Mouse (Mus musculus) kidney, embryonic 14.5 days (tissue): ENCODE results near the gene Mitf. TPM values are rescaled to one million over a fixed set of nuclear protein-coding genes. Genes with fewer than 3 reads are reported as not detected.

Experiments used
- ATAC-seq: fragments of 200-750 bp; cut with Nextera tagmentation; 2 replicates; pipeline ENCODE4 v1.8.0; 2017; ENCODE audit warnings: moderate number of reproducible peaks, mild to moderate bottlenecking, moderate TSS enrichment, moderate library complexity; ENCODE audit not compliant: low FRiP score, low TSS enrichment
- H3K27ac ChIP-seq: fragments of 300-500 bp; sonication (generic); 2 replicates; pipeline ENCODE4 v1.5.1; 2014; ENCODE audit warnings: low read depth, mild to moderate bottlenecking, low read length, moderate library complexity, mixed read lengths
- H3K27me3 ChIP-seq: fragments of 300-500 bp; sonication (generic); 2 replicates; pipeline ENCODE4 v1.6.1; 2014; ENCODE audit warnings: mild to moderate bottlenecking, low read length; ENCODE audit not compliant: control insufficient read depth, insufficient read depth
- H3K36me3 ChIP-seq: fragments of 300-500 bp; sonication (generic); 2 replicates; pipeline ENCODE4 v1.6.1; 2014; ENCODE audit warnings: low read length, mixed read lengths; ENCODE audit not compliant: control insufficient read depth, insufficient read depth
- H3K4me1 ChIP-seq: fragments of 300-500 bp; sonication (generic); 2 replicates; pipeline ENCODE4 v1.6.1; 2014; ENCODE audit warnings: low read length, mixed read lengths; ENCODE audit not compliant: control insufficient read depth, insufficient read depth
- H3K4me2 ChIP-seq: fragments of 300-500 bp; sonication (generic); replicated peaks from 2 replicates; pipeline ENCODE4 v1.6.1; 2014; ENCODE audit warnings: low read depth, mild to moderate bottlenecking, low read length
- H3K4me3 ChIP-seq: fragments of 300-500 bp; sonication (generic); 2 replicates; pipeline ENCODE4 v1.5.1; 2014; ENCODE audit warnings: mild to moderate bottlenecking, low read length
- H3K9ac ChIP-seq: fragments of 300-500 bp; sonication (generic); 2 replicates; pipeline ENCODE4 v1.6.1; 2014; ENCODE audit warnings: low read depth, mild to moderate bottlenecking, low read length, moderate library complexity
- H3K9me3 ChIP-seq: fragments of 300-500 bp; sonication (generic); 2 replicates; pipeline ENCODE4 v1.6.1; 2016; ENCODE audit warnings: low read length; ENCODE audit not compliant: control insufficient read depth
- WGBS: fragments of 180-500 bp; shearing (Covaris S2); extraction: QIAGEN DNeasy Blood & Tissue Kit; methylation state at CpG from one replicate; pipeline ENCODE4 v1.1.7; 2014; 5-methylcytosine and 5-hydroxymethylcytosine counted together
- polyA plus RNA-seq: library from polyadenylated mRNA; unstranded; fragments of >200 nt; fragmentation: Nextera tagmentation; extraction: Ambion mirVana; gene quantifications from 2 replicates; pipeline ENCODE4 v1.2.1, GENCODE M21; 2014

Mitf gene
- polyA plus RNA-seq, 1 experiment from 2014 or later: 3.6 TPM

DNA sequence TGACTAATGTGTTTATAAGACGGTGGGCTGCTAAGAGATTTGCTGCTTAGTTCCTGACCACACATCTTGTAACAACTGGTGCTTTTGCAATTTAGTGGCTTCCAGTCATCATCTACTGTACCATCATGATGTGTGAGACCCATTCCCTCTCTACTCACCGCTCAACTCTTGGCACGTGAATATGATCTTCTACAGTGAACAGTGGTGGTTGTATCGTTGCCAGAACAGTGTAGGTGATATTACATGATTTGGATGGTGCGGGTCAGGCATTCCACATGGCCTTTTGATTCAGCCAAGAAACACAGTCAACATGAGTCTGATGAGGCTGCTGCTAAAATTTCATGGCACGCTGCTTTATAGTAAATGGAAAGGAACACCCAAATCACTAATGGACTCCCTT, 114.7 kb downstream of the Mitf start:
- Histone ChIP-seq H3K4me3 (no peak overlapping the region), H3K4me2 (no peak overlapping the region), H3K27ac (no peak overlapping the region), H3K9me3 (no peaks in the 10 kb centered on the region), H3K27me3 (no peaks in the 10 kb centered on the region), H3K4me1 (no peaks in the 10 kb centered on the region), H3K9ac (no peak overlapping the region), H3K36me3 (no peaks in the 10 kb centered on the region)
- WGBS: 92% methylated on average over 6 of the region's 6 CpGs
- no peak for ATAC-seq

DNA sequence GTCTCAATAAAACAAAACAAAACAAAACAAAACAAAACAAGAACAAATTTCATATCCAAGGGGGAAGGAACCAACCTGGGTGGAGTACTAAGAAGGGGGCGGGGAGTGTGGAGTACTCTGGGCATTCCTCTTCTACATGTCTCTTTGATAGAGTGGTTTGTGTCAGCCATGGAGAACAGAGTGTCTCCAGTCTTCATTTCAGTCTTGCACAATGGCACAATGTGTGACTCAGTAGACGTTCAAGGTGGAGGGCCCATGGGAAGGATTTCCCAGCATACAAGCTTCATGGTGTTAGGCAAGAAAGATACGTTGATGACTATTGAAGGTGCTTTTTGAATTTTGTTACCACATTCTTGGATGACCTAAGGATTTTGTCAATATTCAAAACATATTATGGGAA, 117.4 kb downstream of the Mitf start:
- no peak overlapping the region for H3K4me3 ChIP-seq
- no peaks in the 10 kb centered on the region for H3K36me3 ChIP-seq
- H3K9ac ChIP-seq: no peak overlapping the region
- no peaks in the 10 kb centered on the region for H3K27me3 ChIP-seq
- H3K4me1 ChIP-seq: no peaks in the 10 kb centered on the region
- no peak overlapping the region for H3K27ac ChIP-seq
- H3K4me2 ChIP-seq: no peak overlapping the region
- ATAC-seq: no peak
- no peaks in the 10 kb centered on the region for H3K9me3 ChIP-seq
- 97% methylated on average over 3 of the region's 3 CpGs for WGBS

DNA sequence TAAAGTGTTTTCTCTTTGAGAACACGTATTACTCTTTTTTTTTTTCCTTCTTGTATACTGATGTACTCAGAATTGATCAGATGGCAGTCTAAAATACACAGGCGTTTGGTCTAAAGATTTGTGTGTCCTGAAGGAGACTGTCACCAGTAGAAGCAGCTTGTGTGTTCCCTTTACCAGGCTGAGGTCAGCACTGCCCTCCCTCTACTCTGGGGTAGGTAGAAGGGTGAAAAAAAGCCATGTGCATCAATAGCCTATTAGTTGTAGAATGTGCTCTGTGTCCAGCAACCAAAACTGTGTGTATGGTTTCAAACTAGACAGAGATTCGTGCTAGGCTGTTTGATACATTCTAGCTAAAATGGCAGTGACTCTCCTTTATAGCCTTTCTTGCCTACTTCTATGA, 122.2 kb downstream of the Mitf start:
- no peak overlapping the region for H3K27ac ChIP-seq
- WGBS: 82% methylated on average over 3 of the region's 3 CpGs
- no peaks in the 10 kb centered on the region for H3K4me1 ChIP-seq

DNA sequence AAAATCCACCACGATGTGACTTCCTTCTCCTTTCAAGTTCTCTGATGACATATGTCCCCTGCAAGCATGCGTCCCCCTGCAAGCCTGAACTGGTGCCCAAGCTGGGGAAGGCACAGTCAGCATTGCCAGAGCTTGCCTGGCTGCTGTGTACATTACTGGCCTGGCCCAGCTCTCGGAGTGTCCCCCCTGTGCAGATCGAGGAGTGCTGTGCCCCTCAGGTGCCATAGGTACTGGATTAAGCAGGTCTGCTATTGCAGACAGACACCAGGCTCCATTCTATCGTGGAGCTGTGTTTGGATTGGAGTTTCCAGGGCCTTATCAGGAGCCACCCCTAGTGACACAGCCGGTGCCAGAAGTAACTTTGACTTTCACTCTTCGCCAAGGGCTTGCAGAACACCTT, 122.6 kb downstream of the Mitf start:
- Histone ChIP-seq H3K36me3 (no peaks in the 10 kb centered on the region), H3K27me3 (no peaks in the 10 kb centered on the region), H3K4me2 (no peak overlapping the region), H3K9me3 (no peaks in the 10 kb centered on the region), H3K4me3 (no peak overlapping the region), H3K4me1 (no peaks in the 10 kb centered on the region), H3K27ac (no peak overlapping the region), H3K9ac (no peak overlapping the region)
- ATAC-seq: no peak
- 64% methylated on average over 7 of the region's 7 CpGs for WGBS

More for the DNA sequence above, 122.2 kb downstream of the Mitf start:
- H3K4me3 ChIP-seq: no peak overlapping the region
- H3K27me3 ChIP-seq: no peaks in the 10 kb centered on the region
- no peak overlapping the region for H3K9ac ChIP-seq
- H3K9me3 ChIP-seq: no peaks in the 10 kb centered on the region
- no peak overlapping the region for H3K4me2 ChIP-seq
- no peak for ATAC-seq
- H3K36me3 ChIP-seq: no peaks in the 10 kb centered on the region

DNA sequence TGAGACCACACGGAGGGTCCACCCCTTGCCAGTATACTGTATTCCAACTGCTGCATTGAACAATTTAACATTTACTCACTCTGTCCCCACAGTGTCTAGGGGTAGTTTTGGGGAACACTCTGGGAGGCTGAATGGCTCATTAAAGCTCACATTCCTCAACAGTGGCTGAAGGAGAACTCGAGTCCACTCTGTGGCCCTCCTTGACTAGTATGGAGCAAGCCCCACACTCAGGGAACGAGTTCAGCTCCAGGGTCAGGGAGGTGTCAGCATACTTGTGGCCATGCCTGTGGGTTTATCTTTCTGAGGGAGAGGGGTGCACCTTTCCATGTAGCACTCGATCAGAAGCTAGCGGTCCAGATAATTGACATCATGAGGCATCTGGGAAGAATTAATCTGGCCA, 130.3 kb downstream of the Mitf start:
- Histone ChIP-seq H3K9ac (no peak overlapping the region), H3K27me3 (no peaks in the 10 kb centered on the region), H3K4me1 (no peaks in the 10 kb centered on the region), H3K36me3 (no peaks in the 10 kb centered on the region), H3K9me3 (no peaks in the 10 kb centered on the region), H3K27ac (no peak overlapping the region), H3K4me2 (no peak overlapping the region), H3K4me3 (no peak overlapping the region)
- ATAC-seq: no peak
- WGBS: 77% methylated on average over 5 of the region's 5 CpGs

DNA sequence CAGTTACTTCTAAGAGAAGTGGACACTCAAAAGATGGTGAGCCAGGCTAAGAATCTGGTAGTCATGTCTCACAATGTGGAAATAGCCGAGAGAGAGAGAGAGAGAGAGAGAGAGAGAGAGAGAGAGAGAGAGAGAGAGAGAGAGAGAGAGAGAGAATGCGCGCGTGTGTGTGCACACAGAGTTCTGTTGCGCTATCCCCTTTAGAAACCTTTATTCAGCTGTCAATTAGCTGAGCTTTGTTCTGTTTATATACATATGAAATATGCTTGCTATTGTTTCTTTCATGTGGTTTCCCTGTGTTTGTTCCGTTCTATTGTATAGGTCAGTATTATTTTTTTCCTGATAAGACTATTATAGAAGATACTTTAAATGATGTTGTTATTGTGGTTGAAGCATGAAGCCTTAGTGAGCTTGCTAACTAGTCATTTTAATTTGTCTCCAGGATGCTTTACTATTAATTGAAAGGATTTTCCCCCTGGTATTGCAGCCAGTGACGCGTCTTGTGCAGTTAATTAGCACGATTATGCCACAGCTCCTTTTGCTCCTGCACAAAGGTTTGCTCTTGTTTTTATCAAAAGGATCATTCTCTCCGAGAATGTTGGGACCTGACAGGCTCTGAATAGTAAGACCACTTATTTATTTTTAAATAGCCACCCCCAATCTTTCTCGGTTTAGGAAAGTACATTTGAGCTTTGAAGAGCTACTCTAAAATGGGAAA, 131.2 kb downstream of the Mitf start:
- no peaks in the 10 kb centered on the region for H3K27me3 ChIP-seq
- H3K9me3 ChIP-seq: no peaks in the 10 kb centered on the region
- WGBS: 81% methylated on average over 11 of the region's 11 CpGs
- H3K9ac ChIP-seq: no peak overlapping the region
- H3K36me3 ChIP-seq: no peaks in the 10 kb centered on the region
- no peak overlapping the region for H3K4me3 ChIP-seq
- no peak overlapping the region for H3K27ac ChIP-seq
- H3K4me1 ChIP-seq: no peaks in the 10 kb centered on the region
- no peak overlapping the region for H3K4me2 ChIP-seq
- no peak for ATAC-seq

DNA sequence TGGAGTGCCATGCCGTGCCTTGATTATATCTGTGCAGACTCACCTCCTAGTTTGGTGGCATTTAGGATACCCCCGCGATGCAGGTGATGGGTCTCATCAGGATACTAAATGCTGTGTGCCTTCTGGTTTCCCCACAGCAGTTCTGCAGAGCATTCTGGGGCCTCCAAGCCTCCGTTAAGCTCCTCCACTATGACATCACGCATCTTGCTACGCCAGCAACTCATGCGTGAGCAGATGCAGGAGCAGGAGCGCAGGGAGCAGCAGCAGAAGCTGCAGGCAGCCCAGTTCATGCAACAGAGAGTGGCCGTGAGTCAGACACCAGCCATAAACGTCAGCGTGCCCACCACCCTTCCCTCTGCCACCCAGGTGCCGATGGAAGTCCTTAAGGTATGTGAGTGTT, 134.1 kb downstream of the Mitf start:
- no peak overlapping the region for H3K4me3 ChIP-seq
- ATAC-seq: no peak
- H3K27ac ChIP-seq: no peak overlapping the region
- no peak overlapping the region for H3K9ac ChIP-seq
- 86% methylated on average over 12 of the region's 12 CpGs for WGBS
- H3K27me3 ChIP-seq: no peaks in the 10 kb centered on the region
- no peaks in the 10 kb centered on the region for H3K36me3 ChIP-seq
- no peaks in the 10 kb centered on the region for H3K9me3 ChIP-seq
- no peak overlapping the region for H3K4me2 ChIP-seq
- no peaks in the 10 kb centered on the region for H3K4me1 ChIP-seq

DNA sequence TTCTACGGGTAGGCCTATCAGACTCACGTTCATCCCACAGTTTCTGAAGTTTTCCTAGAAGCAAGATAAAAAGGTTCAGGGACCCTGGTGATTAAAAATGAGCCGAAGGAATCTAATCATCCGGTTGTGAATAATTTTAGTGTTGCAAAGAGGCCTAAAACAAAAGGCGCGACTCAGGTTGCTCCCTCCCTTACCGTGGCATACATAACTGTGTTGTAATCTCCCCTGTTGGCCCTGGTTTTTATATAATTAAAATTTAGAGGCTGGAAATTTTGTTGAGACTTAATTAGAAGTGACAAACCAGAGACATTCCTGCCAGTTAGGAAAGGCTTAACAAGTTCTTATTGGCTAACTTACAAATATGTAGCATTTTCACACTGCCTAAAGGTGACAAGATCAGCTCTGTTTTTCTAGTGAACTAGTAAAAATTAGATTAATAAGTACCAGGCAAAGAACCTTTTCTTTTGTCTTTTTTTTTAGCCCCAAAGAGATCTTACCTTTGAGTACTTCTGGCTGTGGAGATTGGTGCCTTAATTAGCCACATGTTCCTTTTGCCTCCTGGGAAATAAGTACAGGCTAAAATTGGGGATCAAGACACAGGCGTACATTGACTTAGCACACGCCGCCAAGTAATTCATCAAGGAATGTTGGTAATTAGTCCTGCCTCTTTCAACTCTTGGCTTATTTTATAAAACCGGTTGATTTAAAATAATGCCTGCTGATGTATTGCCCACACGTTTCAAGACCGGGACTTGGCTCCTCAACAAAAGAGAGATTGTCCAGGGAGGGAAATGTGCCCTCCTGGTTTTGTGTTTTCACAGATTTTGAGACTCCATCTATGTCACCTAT, 143.4 kb downstream of the Mitf start:
- no peak for ATAC-seq
- Histone ChIP-seq H3K27ac (no peak overlapping the region), H3K4me1 (no peaks in the 10 kb centered on the region), H3K4me2 (no peak overlapping the region), H3K36me3 (no peaks in the 10 kb centered on the region), H3K4me3 (no peak overlapping the region), H3K27me3 (no peaks in the 10 kb centered on the region), H3K9me3 (no peaks in the 10 kb centered on the region), H3K9ac (no peak overlapping the region)
- WGBS: 83% methylated on average over 13 of the region's 13 CpGs

DNA sequence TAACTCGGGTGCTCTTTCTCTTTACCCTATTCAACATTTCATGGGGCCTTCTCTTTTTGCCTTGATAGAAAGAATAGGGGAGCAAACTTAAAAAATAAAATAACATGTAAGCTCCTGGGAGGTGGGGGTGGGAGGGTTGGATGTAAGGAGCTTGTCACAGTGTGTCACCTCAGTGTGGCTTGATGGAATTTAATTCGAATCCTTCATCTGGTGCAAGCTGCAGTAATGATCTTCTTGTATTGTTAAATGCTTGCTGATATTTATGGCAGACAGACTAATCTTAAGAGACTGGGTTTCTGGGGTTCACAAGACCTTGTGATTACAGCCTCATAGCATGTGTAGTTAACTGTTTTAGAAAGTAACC, 144.0 kb downstream of the Mitf start:
- Histone ChIP-seq H3K27me3 (no peaks in the 10 kb centered on the region), H3K4me3 (no peak overlapping the region), H3K9me3 (no peaks in the 10 kb centered on the region), H3K36me3 (no peaks in the 10 kb centered on the region), H3K4me1 (no peaks in the 10 kb centered on the region), H3K9ac (no peak overlapping the region), H3K27ac (no peak overlapping the region), H3K4me2 (no peak overlapping the region)
- 82% methylated on average over 2 of the region's 2 CpGs for WGBS
- no peak for ATAC-seq
